Mouse (Mus musculus) lung, postnatal 0 days (tissue): Measurements from ENCODE around the gene Tbc1d30.

Experiments used
- CTCF ChIP-seq: IDR thresholded peaks from 2 replicates; pipeline ENCODE4 v1.5.1; 2016; ENCODE audit warnings: antibody characterized with exemption, mild to moderate bottlenecking
- EP300 ChIP-seq: IDR thresholded peaks from 2 replicates; pipeline ENCODE4 v1.6.1; 2016; ENCODE audit warnings: antibody characterized with exemption, mild to moderate bottlenecking, control low read depth

DNA sequence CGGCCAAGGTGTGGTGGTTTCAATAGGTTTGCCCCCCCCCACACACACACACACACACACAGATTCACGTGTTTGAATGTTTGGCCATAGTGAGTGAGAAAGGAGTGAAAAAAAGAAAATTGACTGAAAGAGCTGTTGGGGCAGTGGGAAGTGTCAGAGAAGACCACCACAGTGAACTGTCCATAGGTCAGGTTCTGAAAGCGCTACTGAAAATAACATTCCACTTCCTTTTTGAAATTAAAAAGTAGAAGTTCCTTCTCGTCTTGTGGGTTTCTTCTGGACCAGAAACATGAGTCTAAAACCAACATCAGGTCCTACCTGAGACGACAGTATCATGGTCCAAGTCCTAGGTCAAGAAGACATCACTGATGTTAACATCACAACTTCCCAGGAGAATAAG, 113.7 kb downstream of the Tbc1d30 start:
- TF ChIP-seq EP300 (no peak), CTCF (no peak)
